Mouse (Mus musculus): ENCODE data around the gene Kank4.

- TF ChIP-seq CTCF (IDR thresholded peaks at IDR 0.05; ENCODE audit: low read depth) (no peak), EP300 (IDR thresholded peaks at IDR 0.05; ENCODE audit: low read depth) (no peak)
These were observed 83.7 kb downstream of the Kank4 start for GRCm38 (mm10) chr4:98733660-98734059.

Data from liver, postnatal 0 days (tissue).